Mouse (Mus musculus) forebrain, embryonic 13.5 days (tissue): ENCODE data around the gene Gm9913. TPM values are rescaled to one million over a fixed set of nuclear protein-coding genes. Genes with fewer than 3 reads are reported as not detected.

ENCODE experiments used
- ATAC-seq: fragments of 200-750 bp; cut with Nextera tagmentation; 2 replicates; pipeline ENCODE4 v1.8.0; 2017
- H3K27ac ChIP-seq: fragments of 300-500 bp; sonication (generic); 2 replicates; pipeline ENCODE4 v1.5.1; 2015; ENCODE audit warnings: inconsistent platforms, mild to moderate bottlenecking, moderate library complexity
- H3K27me3 ChIP-seq: fragments of 300-500 bp; sonication (generic); 2 replicates; pipeline ENCODE4 v1.6.1; 2015; ENCODE audit warnings: mild to moderate bottlenecking, inconsistent platforms
- H3K36me3 ChIP-seq: fragments of 300-500 bp; sonication (generic); 2 replicates; pipeline ENCODE4 v1.6.1; 2015; ENCODE audit warnings: mild to moderate bottlenecking, inconsistent platforms; ENCODE audit not compliant: poor library complexity, severe bottlenecking
- H3K4me1 ChIP-seq: fragments of 300-500 bp; sonication (generic); 2 replicates; pipeline ENCODE4 v1.6.1; 2015; ENCODE audit warnings: inconsistent platforms
- H3K4me2 ChIP-seq: fragments of 300-500 bp; sonication (generic); 2 replicates; pipeline ENCODE4 v1.6.1; 2015; ENCODE audit warnings: inconsistent platforms, mild to moderate bottlenecking, moderate library complexity
- H3K4me3 ChIP-seq: fragments of 300-500 bp; sonication (generic); 2 replicates; pipeline ENCODE4 v1.5.1; 2015; ENCODE audit warnings: mild to moderate bottlenecking, inconsistent platforms
- H3K9ac ChIP-seq: fragments of 300-500 bp; sonication (generic); 2 replicates; pipeline ENCODE4 v1.6.1; 2015; ENCODE audit warnings: mild to moderate bottlenecking, inconsistent platforms
- H3K9me3 ChIP-seq: fragments of 300-500 bp; sonication (generic); replicated peaks from 2 replicates; pipeline ENCODE4 v1.6.1; 2016; ENCODE audit warnings: inconsistent platforms
- WGBS: fragments of 180-500 bp; shearing (Covaris S2); methylation state at CpG from one replicate; pipeline ENCODE4 v1.1.7; 2015; 5-methylcytosine and 5-hydroxymethylcytosine counted together
- polyA plus RNA-seq: library from polyadenylated mRNA; unstranded; fragments of >200 nt; fragmentation: Nextera tagmentation; extraction: Ambion mirVana; gene quantifications from 2 replicates; pipeline ENCODE4 v1.2.1, GENCODE M21; 2015

Gm9913 gene
- polyA plus RNA-seq, 1 experiment from 2014 or later = not detected

DNA sequence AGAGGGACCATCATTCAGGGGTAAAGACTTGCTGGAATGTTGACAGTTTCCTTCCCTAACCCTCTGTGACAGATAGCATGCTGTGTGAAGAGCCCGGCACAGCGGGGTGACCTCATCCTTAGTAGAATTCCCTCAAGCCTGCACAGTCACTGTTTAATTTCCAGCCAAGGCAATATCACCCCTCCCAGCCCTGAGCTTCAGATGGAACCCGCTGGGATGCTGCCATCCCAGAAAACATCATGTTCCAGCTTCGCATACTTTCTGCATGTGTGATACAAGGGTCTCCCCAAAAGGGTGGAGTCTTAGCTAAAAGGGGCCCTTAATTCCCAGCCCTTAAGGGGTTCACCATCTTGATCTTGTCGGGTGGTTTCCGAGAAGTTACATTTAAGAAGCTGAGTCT lies 25.8 kb downstream of the Gm9913 start:
- H3K27me3 ChIP-seq = no peaks in the 10 kb centered on the region
- no peak overlapping the region for H3K27ac ChIP-seq
- H3K4me3 ChIP-seq = no peak overlapping the region
- no peaks in the 10 kb centered on the region for H3K9me3 ChIP-seq
- WGBS = 79% methylated on average over 6 of the region's 6 CpGs
- no peak overlapping the region for H3K9ac ChIP-seq
- no peaks in the 10 kb centered on the region for H3K4me1 ChIP-seq
- H3K4me2 ChIP-seq = no peak overlapping the region
- ATAC-seq = no peak
- H3K36me3 ChIP-seq = no peaks in the 10 kb centered on the region

DNA sequence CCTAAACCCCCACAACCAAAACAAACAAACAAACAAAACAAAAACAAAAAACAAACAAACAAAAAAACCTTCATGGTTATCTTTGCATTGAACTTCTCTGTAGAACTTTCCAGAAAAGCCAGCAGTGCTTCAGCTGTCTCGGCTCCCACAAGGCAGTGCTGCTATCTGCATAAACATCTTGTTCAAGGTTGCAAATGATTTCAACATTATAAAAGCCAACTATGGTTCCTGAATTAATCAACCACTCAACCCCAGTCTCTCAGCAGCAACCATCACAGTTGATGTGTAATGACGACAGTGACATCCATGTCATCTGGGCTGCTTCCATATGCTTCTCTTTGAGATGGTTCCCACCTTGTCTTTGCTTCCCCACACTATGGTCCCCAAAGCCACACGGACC lies 34.8 kb downstream of the Gm9913 start:
- no peaks in the 10 kb centered on the region for H3K9me3 ChIP-seq
- H3K4me3 ChIP-seq = no peak overlapping the region
- no peak overlapping the region for H3K27ac ChIP-seq
- no peaks in the 10 kb centered on the region for H3K4me1 ChIP-seq
- 90% methylated on average over 3 of the region's 3 CpGs for WGBS
- no peak for ATAC-seq
- no peaks in the 10 kb centered on the region for H3K27me3 ChIP-seq
- H3K9ac ChIP-seq = no peak overlapping the region
- H3K36me3 ChIP-seq = no peaks in the 10 kb centered on the region
- H3K4me2 ChIP-seq = no peak overlapping the region

DNA sequence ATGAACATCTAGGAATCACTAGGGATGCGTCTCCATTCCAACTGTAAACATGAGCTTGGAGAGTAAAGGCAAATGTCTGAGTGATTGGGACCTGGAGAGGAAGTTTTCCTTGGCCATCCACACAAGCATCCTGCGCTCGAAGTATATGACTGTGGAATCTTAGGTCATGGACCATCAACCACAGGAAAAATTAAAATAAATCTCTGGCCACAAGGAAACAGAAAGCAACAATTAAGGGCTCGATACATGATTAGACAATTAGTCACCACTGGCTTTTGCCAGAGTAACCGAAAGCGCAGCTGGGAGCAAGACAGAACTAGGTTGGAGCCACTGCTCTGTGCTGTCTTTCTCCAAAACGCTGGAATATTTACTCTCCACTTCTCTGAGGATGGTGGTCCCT lies 35.7 kb downstream of the Gm9913 start:
- Histone ChIP-seq H3K36me3 (no peaks in the 10 kb centered on the region), H3K4me3 (no peak overlapping the region), H3K9ac (no peak overlapping the region), H3K4me1 (no peaks in the 10 kb centered on the region), H3K27me3 (no peaks in the 10 kb centered on the region), H3K4me2 (no peak overlapping the region), H3K27ac (no peak overlapping the region), H3K9me3 (no peaks in the 10 kb centered on the region)
- no peak for ATAC-seq
- WGBS = 89% methylated on average over 7 of the region's 7 CpGs

DNA sequence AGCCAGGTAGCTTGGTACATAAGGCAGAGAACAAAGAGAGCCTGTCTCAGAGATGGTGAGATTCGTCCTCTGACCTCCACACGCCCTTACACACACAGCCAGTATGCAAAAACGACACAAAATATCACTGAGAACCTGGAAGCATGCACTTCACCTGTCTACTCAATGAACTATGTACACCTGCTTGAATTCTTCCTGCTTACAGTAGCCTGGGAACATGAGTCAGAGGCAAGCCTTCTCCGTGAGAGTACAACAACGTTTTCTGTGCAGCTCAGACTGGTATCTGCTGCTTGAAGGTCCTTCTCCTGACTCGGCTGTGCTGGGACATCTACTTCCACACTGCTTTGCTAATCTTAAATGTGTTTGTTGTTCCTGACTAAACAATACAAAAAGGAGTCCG lies 36.6 kb downstream of the Gm9913 start:
- Histone ChIP-seq H3K9ac (no peak overlapping the region), H3K36me3 (no peaks in the 10 kb centered on the region), H3K4me1 (no peaks in the 10 kb centered on the region), H3K9me3 (no peaks in the 10 kb centered on the region), H3K4me2 (no peak overlapping the region), H3K27me3 (no peaks in the 10 kb centered on the region), H3K27ac (no peak overlapping the region), H3K4me3 (no peak overlapping the region)
- WGBS = 90% methylated on average over 7 of the region's 7 CpGs
- ATAC-seq = no peak

DNA sequence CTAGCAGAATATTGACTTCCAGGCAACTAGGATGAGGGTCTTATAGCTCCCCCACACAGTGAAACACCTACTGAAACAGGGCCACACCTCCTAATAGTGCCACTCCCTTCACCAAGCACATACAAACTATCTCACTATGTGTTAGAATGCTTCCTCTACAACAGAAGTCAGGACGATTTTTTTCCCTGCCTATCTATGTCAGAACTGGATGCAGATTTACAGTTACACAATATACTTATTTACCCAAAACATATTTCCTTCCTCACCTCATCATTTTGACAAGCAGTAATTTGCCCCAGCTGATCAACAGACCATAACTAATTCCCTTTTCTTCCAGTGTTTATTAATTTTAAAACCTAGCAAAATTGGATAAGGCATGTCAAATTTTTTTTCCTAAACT lies 38.8 kb downstream of the Gm9913 start:
- Histone ChIP-seq H3K4me3 (no peak overlapping the region), H3K27ac (no peak overlapping the region), H3K4me1 (no peaks in the 10 kb centered on the region), H3K9ac (no peak overlapping the region), H3K36me3 (no peaks in the 10 kb centered on the region), H3K4me2 (no peak overlapping the region), H3K27me3 (no peaks in the 10 kb centered on the region), H3K9me3 (no peaks in the 10 kb centered on the region)
- 73% methylated on average over 1 of the region's 1 CpGs for WGBS
- no peak for ATAC-seq

DNA sequence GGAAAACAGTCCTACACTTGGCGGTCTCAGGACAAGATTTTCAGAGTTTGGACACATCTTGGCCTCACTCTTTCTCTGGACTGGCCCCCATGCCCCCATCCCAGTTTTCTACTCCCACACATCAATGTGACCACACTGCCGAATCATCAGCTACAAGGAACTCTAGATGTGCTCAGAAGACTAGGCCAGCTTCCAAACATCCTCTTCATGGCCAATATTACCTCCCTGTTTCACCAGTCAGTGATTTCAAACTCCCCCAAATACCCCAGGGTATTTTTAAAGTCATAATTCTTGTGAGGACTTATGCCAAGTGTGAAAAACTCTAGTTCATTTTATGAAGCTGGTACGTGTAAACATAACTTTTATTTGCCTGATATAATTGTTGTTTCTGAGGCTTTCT lies 40.1 kb downstream of the Gm9913 start:
- Histone ChIP-seq H3K4me2 (no peak overlapping the region), H3K27ac (no peak overlapping the region), H3K9ac (no peak overlapping the region), H3K27me3 (no peaks in the 10 kb centered on the region), H3K9me3 (no peaks in the 10 kb centered on the region), H3K36me3 (no peaks in the 10 kb centered on the region), H3K4me3 (no peak overlapping the region), H3K4me1 (no peaks in the 10 kb centered on the region)
- 80% methylated on average over 3 of the region's 3 CpGs for WGBS
- no peak for ATAC-seq

DNA sequence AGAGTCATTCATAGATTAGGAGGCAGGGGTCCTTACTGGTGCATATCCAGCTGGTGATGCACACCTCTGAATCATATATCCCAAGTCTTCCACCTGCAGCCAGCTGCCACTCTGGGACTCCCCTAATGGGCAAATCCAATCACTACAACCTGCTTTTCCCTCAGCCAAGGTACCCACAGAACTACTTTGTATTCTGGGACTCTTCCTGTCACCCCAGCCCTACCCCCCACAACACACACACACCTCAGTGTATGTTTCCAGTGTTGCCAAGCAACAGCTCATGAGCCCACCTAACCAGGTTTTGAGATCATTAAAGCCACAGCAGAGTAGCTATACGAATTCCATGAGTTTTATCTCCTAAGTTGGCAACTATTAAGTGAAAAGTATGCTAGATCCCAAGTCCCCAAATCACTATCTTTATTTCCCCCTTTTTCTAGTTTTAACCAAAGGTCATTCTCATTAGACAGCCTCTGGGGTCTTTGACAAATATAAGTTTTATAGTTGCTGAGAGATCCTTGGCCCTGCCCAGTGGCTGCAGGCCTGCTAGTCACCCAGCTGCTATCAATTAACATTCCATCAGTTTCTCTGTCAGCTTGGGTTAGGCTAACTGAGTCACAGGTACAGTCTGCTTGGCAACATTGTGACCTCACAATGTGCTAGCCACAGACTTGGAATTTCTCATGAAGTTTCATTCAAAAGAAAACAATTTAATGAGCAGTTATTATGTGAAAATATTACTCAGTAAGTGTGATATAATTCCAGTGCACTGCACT lies 44.1 kb downstream of the Gm9913 start:
- Histone ChIP-seq H3K27ac (no peak overlapping the region), H3K4me1 (no peaks in the 10 kb centered on the region), H3K27me3 (no peaks in the 10 kb centered on the region), H3K4me3 (no peak overlapping the region), H3K4me2 (no peak overlapping the region), H3K36me3 (no peaks in the 10 kb centered on the region), H3K9ac (no peak overlapping the region), H3K9me3 (no peaks in the 10 kb centered on the region)
- 72% methylated on average over 1 of the region's 1 CpGs for WGBS
- ATAC-seq = no peak

DNA sequence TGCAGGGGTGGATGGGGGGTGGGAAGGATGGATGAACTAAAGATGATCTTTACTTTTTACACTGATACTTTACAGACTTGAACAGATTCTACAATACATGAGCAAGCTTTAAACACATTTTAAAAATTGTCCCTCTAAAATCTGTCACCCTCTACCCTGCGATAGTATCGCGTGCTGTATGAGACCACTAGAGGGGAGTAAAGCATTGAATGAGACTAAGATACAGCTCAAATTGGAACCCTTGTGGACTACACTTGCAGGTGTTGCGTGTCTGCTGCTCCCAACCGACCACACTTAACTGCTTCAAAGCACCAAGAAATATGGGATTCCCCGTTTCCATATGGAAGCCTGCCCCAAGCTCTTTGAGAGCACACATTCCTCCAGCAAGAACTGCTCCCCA lies 50.9 kb downstream of the Gm9913 start:
- H3K36me3 ChIP-seq = no peaks in the 10 kb centered on the region
- no peak overlapping the region for H3K4me2 ChIP-seq
- WGBS = 77% methylated on average over 6 of the region's 6 CpGs
- no peak for ATAC-seq
- no peak overlapping the region for H3K4me3 ChIP-seq
- no peaks in the 10 kb centered on the region for H3K9me3 ChIP-seq
- no peaks in the 10 kb centered on the region for H3K27me3 ChIP-seq
- H3K27ac ChIP-seq = no peak overlapping the region
- H3K9ac ChIP-seq = no peak overlapping the region
- peaks cover 7% of the 10 kb centered on the region; the same call in 1 of the 2 replicates for H3K4me1 ChIP-seq

Other genes starting within 250 kb of the Gm9913 start
- 1.7 and 1.8 TPM in 2 replicates for gene Fbn1, start 2.9 kb downstream of the Gm9913 start, polyA plus RNA-seq
- gene Cep152, start 120.0 kb downstream of the Gm9913 start, polyA plus RNA-seq = 5.9 and 6.6 TPM in 2 replicates
- 271 and 288 TPM in 2 replicates for gene Eid1, start 168.0 kb downstream of the Gm9913 start, polyA plus RNA-seq
- gene Shc4, start 219.1 kb downstream of the Gm9913 start, polyA plus RNA-seq = 0.57 and 1.1 TPM in 2 replicates